Mouse (Mus musculus): Measurements from ENCODE around the gene Aacs. TPM values are rescaled to one million over a fixed set of nuclear protein-coding genes. Genes with fewer than 3 reads are reported as not detected.

The Aacs gene
- total and polyA plus RNA-seq, 3 experiments, result 21.3 to 48.8 (median 39.8) TPM

DNA sequence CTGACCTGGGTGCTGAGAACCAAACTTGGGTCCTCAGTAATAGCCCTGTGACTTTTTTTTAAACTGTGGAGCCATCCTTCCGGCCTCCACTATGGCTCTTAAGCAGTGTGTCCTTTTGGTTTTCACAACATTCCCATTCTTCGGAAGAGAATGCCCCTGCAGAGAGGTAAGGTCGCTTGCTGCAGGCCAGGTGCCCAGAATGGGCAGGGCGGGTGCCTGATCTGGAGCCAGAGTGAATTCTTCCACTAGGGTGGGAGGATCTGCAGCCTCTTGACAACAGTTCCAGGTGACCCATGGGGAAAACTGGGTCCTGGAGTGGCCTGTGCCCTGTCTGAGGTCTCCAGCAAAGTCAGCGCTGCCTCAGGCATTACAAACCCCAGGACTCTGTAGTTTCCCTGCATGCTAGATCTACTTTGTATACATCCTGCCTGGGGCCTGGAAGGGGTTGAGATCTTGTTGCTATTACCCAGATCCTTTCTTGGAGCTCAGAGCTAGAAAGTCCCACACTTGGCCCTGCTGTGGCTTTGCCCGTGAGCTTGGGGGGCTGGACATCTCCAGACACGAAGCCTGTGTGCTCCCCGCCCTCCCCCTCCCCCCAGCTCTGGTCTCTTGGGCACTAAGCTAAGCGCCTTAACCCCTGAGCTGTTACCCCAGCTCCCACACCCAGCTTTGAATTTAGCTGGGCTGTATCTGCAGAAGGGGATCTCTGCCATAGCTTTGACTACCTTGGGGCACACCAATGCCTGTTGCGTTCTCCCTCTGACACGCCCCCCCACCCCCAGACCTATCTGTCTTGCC is 5.0 kb downstream of the Aacs start:
- no peak for TF ChIP-seq CHD1 (IDR thresholded peaks at IDR 0.05; ENCODE audit: low read depth, low read length)
- no peak for TF ChIP-seq POLR2AphosphoS2 (IDR thresholded peaks at IDR 0.05; ENCODE audit: low read depth, low read length)
- TF ChIP-seq EP300 (IDR thresholded peaks at IDR 0.05; ENCODE audit: low read length), result no peak
- TF ChIP-seq TBP (conservative IDR thresholded peaks at IDR 0.05; ENCODE audit: low read depth, low read length), result no peak
- TF ChIP-seq ZNF384 (IDR thresholded peaks at IDR 0.05; ENCODE audit: low read depth, low read length), result no peak
- TF ChIP-seq ETS1 (conservative IDR thresholded peaks at IDR 0.05; ENCODE audit: low read depth, low read length), result no peak
- no peak for TF ChIP-seq RAD21 (IDR thresholded peaks at IDR 0.05; ENCODE audit: low read depth, low read length)
- no peak for TF ChIP-seq ZC3H11A (IDR thresholded peaks at IDR 0.05; ENCODE audit: low read depth, low read length)
- TF ChIP-seq MAFK (IDR thresholded peaks at IDR 0.05; ENCODE audit: insufficient replicate concordance, low read length), result no peak
- no peak for TF ChIP-seq KAT2A (IDR thresholded peaks at IDR 0.05; ENCODE audit: insufficient replicate concordance, low read length)
- no peak for TF ChIP-seq JUND (conservative IDR thresholded peaks at IDR 0.05; ENCODE audit: low read depth, low read length)
- TF ChIP-seq JUN (IDR thresholded peaks at IDR 0.05; ENCODE audit: insufficient read depth, low read depth, low read length), result no peak
- TF ChIP-seq SMC3 (IDR thresholded peaks at IDR 0.05; ENCODE audit: low read depth, low read length), result no peak
- no peak for DNase-seq (ENCODE audit: extremely low read depth)
- Histone ChIP-seq H3K4me3 (replicated peaks in 1 of 3; ENCODE audit: low read depth in 2 of 3, low read length in 2 of 3, poor library complexity in 1 of 3) (no peak overlapping the region), H3K79me2 (replicated peaks; ENCODE audit: control insufficient read depth, extremely low read depth, insufficient read depth, poor library complexity, severe bottlenecking) (peaks cover 8% of the 10 kb centered on the region; the same call in 1 of the 2 replicates), H3K27me3 (replicated peaks) (no peaks in the 10 kb centered on the region), H3K9me3 (replicated peaks; ENCODE audit: low read length) (no peaks in the 10 kb centered on the region), H3K27ac (ENCODE audit: insufficient read depth, low read depth) (no peak overlapping the region), H3K4me2 (ENCODE audit: insufficient read depth, low read depth, poor library complexity, severe bottlenecking) (no peak overlapping the region), H3K4me1 (ENCODE audit: control insufficient read depth in 1 of 2, insufficient read depth in 2 of 2) (peaks cover 23 to 87% of the 10 kb centered on the region in 2 experiments), H3K36me3 (replicated peaks in 1 of 2; ENCODE audit: control insufficient read depth in 1 of 2, insufficient read depth in 1 of 2, low read length in 1 of 2) (peaks cover 16 to 73% of the 10 kb centered on the region in 2 experiments), H3K9ac (ENCODE audit: insufficient read depth, low read depth) (no peak overlapping the region)
- dilution Hi-C loops (cut with MboI; ENCODE audit: extremely low pct_ligation_motif_present, extremely low pct_unique_long_range_greater_than_20kb, low sequenced_read_pairs) (no loop called here), in situ Hi-C loops (cut with MboI; ENCODE audit: low pct_ligation_motif_present, low pct_unique_long_range_greater_than_20kb, low sequenced_read_pairs) (loop anchor here (10.0 kb wide), 2 partner anchors 106 to 196 kb away; no protein-coding TSS in a partner anchor)

DNA sequence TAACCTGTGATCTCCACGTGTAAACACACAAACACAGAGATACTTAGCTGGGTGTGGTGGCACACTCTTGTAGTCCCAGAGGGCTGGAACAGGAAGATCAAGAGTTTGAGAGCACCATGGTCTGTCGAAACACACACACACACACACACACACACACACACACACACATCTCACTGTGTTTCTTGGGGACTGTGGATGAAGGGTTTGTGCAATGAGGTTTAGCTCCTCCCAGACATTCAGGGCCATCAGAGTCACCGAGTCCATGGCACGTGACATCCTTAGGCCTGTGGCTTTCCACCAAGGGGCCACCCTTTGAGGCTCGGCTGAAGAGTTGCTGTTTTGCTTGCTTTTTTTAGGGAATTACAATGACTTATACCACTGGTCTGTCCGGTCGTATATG is 6.9 kb downstream of the Aacs start:
- Histone ChIP-seq H3K9ac (ENCODE audit: insufficient read depth, low read depth) (no peak overlapping the region), H3K79me2 (replicated peaks; ENCODE audit: control insufficient read depth, extremely low read depth, insufficient read depth, poor library complexity, severe bottlenecking) (0 out of 2 replicates have a peak, but pooled peaks cover 2% of the 10 kb centered on the region), H3K4me1 (ENCODE audit: control insufficient read depth in 1 of 2, insufficient read depth in 2 of 2) (peaks cover 16 to 90% of the 10 kb centered on the region in 2 experiments), H3K36me3 (replicated peaks in 1 of 2; ENCODE audit: control insufficient read depth in 1 of 2, insufficient read depth in 1 of 2, low read length in 1 of 2) (peaks cover 19 to 83% of the 10 kb centered on the region in 2 experiments), H3K27ac (ENCODE audit: insufficient read depth, low read depth) (no peak overlapping the region), H3K4me2 (ENCODE audit: insufficient read depth, low read depth, poor library complexity, severe bottlenecking) (no peak overlapping the region), H3K4me3 (replicated peaks in 1 of 3; ENCODE audit: low read depth in 2 of 3, low read length in 2 of 3, poor library complexity in 1 of 3) (no peak overlapping the region), H3K27me3 (replicated peaks) (no peaks in the 10 kb centered on the region), H3K9me3 (replicated peaks; ENCODE audit: low read length) (no peaks in the 10 kb centered on the region)
- in situ Hi-C loops (cut with MboI; ENCODE audit: low pct_ligation_motif_present, low pct_unique_long_range_greater_than_20kb, low sequenced_read_pairs), result loop anchor here (10.0 kb wide), 2 partner anchors 108 to 198 kb away; no protein-coding TSS in a partner anchor
- dilution Hi-C loops (cut with MboI; ENCODE audit: extremely low pct_ligation_motif_present, extremely low pct_unique_long_range_greater_than_20kb, low sequenced_read_pairs), result no loop called here
- TF ChIP-seq TCF12 (IDR thresholded peaks at IDR 0.05; ENCODE audit: low read depth, low read length), result no peak
- TF ChIP-seq CHD2 (IDR thresholded peaks at IDR 0.05; ENCODE audit: low read length), result no peak
- TF ChIP-seq NRF1 (IDR thresholded peaks at IDR 0.05; ENCODE audit: low read depth, low read length), result no peak
- no peak for TF ChIP-seq POLR2AphosphoS2 (IDR thresholded peaks at IDR 0.05; ENCODE audit: low read depth, low read length)
- no peak for TF ChIP-seq TBP (conservative IDR thresholded peaks at IDR 0.05; ENCODE audit: low read depth, low read length)
- no peak for TF ChIP-seq NELFE (IDR thresholded peaks at IDR 0.05; ENCODE audit: low read depth, low read length)
- no peak for TF ChIP-seq ZKSCAN1 (IDR thresholded peaks at IDR 0.05; ENCODE audit: borderline replicate concordance, low read depth, low read length)
- no peak for TF ChIP-seq E2F4 (IDR thresholded peaks at IDR 0.05; ENCODE audit: insufficient replicate concordance, low read depth, low read length)
- no peak for TF ChIP-seq ZNF384 (IDR thresholded peaks at IDR 0.05; ENCODE audit: low read depth, low read length)
- no peak for TF ChIP-seq CHD1 (IDR thresholded peaks at IDR 0.05; ENCODE audit: low read depth, low read length)
- no peak for TF ChIP-seq RAD21 (IDR thresholded peaks at IDR 0.05; ENCODE audit: low read depth, low read length)
- TF ChIP-seq EP300 (IDR thresholded peaks at IDR 0.05; ENCODE audit: low read length), result no peak
- no peak for TF ChIP-seq CTCF (conservative IDR thresholded peaks at IDR 0.05 in 1 of 2, IDR thresholded peaks at IDR 0.05 in 1 of 2; ENCODE audit: low read depth in 2 of 2, low read length in 2 of 2)
- TF ChIP-seq PAX5 (IDR thresholded peaks at IDR 0.05; ENCODE audit: low read length), result no peak
- no peak for TF ChIP-seq RCOR1 (conservative IDR thresholded peaks at IDR 0.05; ENCODE audit: low read depth, low read length)
- TF ChIP-seq SMC3 (IDR thresholded peaks at IDR 0.05; ENCODE audit: low read depth, low read length), result no peak
- TF ChIP-seq GABPA (IDR thresholded peaks at IDR 0.05; ENCODE audit: insufficient replicate concordance, low read depth, low read length), result no peak
- no peak for DNase-seq (ENCODE audit: extremely low read depth)
